26 mouse cellular contexts compared by ENCODE assay signal in the genomic region with DNA sequence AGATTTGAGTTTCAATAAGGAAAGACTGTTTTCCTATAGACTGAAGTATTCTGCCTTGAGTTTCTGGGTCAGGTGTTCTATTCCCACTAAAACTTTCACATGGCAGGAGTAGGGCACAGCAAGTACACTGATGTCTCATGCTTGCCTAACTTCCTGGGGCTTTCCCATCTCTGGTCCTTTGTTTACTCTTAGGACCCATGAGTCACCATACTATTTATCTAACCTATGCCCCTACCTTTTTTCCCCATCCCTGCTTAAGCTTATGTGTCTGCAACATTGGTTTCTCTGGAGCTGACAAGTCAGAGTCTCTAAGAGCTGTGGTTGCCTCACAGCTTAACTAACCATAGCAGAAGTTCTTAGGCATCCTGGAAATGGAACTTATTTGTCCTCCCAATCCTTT. TPM values are rescaled to one million over a fixed set of nuclear protein-coding genes. Genes with fewer than 3 reads are reported as not detected.
"Had no signal": no experiment of that assay in that cellular context is flagged by ENCODE, and none has a peak within 500 bp of the region (broad histone marks: within the 10 kb centered on the region; RNA-seq: fewer than 3 reads in every experiment).

No protein-coding gene starts in this region.

- ATAC-seq: midbrain, embryonic 16.5 days had no signal

- H3K4me3 ChIP-seq: midbrain, embryonic 10.5 days; midbrain, embryonic 12.5 days; myocyte; neural tube, embryonic 13.5 days; neural tube, embryonic 15.5 days had no signal

- H3K4me1 ChIP-seq: midbrain, embryonic 10.5 days; midbrain, embryonic 12.5 days; neural tube, embryonic 13.5 days; neural tube, embryonic 15.5 days had no signal

- H3K27ac ChIP-seq: midbrain, embryonic 10.5 days; midbrain, embryonic 12.5 days; neural tube, embryonic 13.5 days; neural tube, embryonic 15.5 days had no signal

- DNase-seq: lung, adult 18-20 months; lung, embryonic 14.5 days; lung, postnatal 10 days; lung, postnatal 4 days; retina, postnatal 1 day; right cerebral cortex, adult 18-20 months; right cerebral cortex, postnatal 25 days; right cerebral cortex, postnatal 4 days; spleen, adult 18-20 months; thymus, adult 18-20 months; thymus, postnatal 14 days; thymus, postnatal 36 days had no signal

- H3K36me3 ChIP-seq: midbrain, embryonic 10.5 days; midbrain, embryonic 12.5 days; neural tube, embryonic 13.5 days; neural tube, embryonic 15.5 days had no signal

- H3K9ac ChIP-seq: lung, embryonic 14.5 days; midbrain, embryonic 12.5 days; neural tube, embryonic 13.5 days; neural tube, embryonic 15.5 days had no signal

- H3K4me2 ChIP-seq: lung, embryonic 14.5 days; midbrain, embryonic 12.5 days; neural tube, embryonic 13.5 days; neural tube, embryonic 15.5 days had no signal

- H3K27me3 ChIP-seq: midbrain, embryonic 12.5 days; neural tube, embryonic 13.5 days; neural tube, embryonic 15.5 days had no signal

RNA-seq across cellular contexts. Expression of a gene that starts 31.2 kb away (rescaled TPM):
- total RNA-seq: megakaryocyte, adult 5-6 weeks; megakaryocyte-erythroid progenitor cell, adult 5-6 weeks had no signal
- polyA plus RNA-seq: lung, embryonic 14.5 days; lung, embryonic 16.5 days; midbrain, embryonic 10.5 days; midbrain, embryonic 12.5 days; midbrain, embryonic 16.5 days; myocyte; neural tube, embryonic 11.5 days; neural tube, embryonic 13.5 days; neural tube, embryonic 15.5 days; small intestine, adult 2 months; stomach, embryonic 14.5 days; stomach, embryonic 16.5 days; thymus, postnatal 0 days had no signal
